Mouse (Mus musculus) liver, embryonic 14.5 days (tissue): ENCODE measurements around the gene Mrpl10.

ENCODE experiments used
- CTCF ChIP-seq: IDR thresholded peaks from 2 replicates; pipeline ENCODE4 v1.5.1; 2016; ENCODE audit warnings: antibody characterized with exemption, low read depth, control low read depth
- EP300 ChIP-seq: IDR thresholded peaks from 2 replicates; pipeline ENCODE4 v1.6.1; 2016; ENCODE audit warnings: antibody characterized with exemption, low read depth

- TF ChIP-seq EP300 (no peak), CTCF (peak; percentile 65)
Measured at GRCm38 (mm10) chr11:97072533-97072932, 31.2 kb downstream of the Mrpl10 start.
